Mouse (Mus musculus): Measurements from ENCODE around the gene Zfp273.
A peak's percentile ranks its signal among the peaks of the same experiment; 100 is the strongest.
"Not testable (repeated sequence)": the region's sequence is repeated elsewhere in the genome, so short reads cannot be mapped to it uniquely, and the experiment has no call there.

Zfp273 gene

GRCm38 (mm10) chr13:67813710-67814660 is at the start of gene Zfp273:
Zfp273 (plus strand) TSS chr13:67813740.
- DNase-seq, result peak; percentile 78 to 86

GRCm38 (mm10) chr13:67779265-67780221 is 34.0 kb upstream of the Zfp273 start, which contains the start of gene Zfp493:
Zfp493 (plus strand) TSS chr13:67779693.
- DNase-seq, result peak; percentile 56 to 75

- DNase-seq, result no peak
Observed at GRCm38 (mm10) chr13:67791921-67792455, 21.6 kb upstream of the Zfp273 start.

GRCm38 (mm10) chr13:67798618-67799017 is 14.9 kb upstream of the Zfp273 start:
- no peak for DNase-seq

GRCm38 (mm10) chr13:67799151-67799550 is 14.4 kb upstream of the Zfp273 start:
- DNase-seq, result not testable (repeated sequence)

- DNase-seq, result no peak
Observed at GRCm38 (mm10) chr13:67811651-67812210, 1.8 kb upstream of the Zfp273 start.

GRCm38 (mm10) chr13:67812961-67813709 is 405 bp upstream of the Zfp273 start:
- peak in 1 of 2 experiments; percentile 4 for DNase-seq

- DNase-seq, result no peak
Observed at GRCm38 (mm10) chr13:67818636-67819035, 5.1 kb downstream of the Zfp273 start.

- DNase-seq, result peak; percentile 38 to 59
Observed at GRCm38 (mm10) chr13:67830911-67831336, 17.4 kb downstream of the Zfp273 start, which contains the start of gene Gm10037. Gm10037 (plus strand) TSS chr13:67831106.

- DNase-seq, result not testable (repeated sequence)
Observed at GRCm38 (mm10) chr13:67833137-67833536, 19.6 kb downstream of the Zfp273 start.

GRCm38 (mm10) chr13:67843775-67844118 is 30.2 kb downstream of the Zfp273 start:
- DNase-seq, result no peak

- peak; percentile 25 to 46 for DNase-seq
Observed at GRCm38 (mm10) chr13:67844119-67844852, 30.7 kb downstream of the Zfp273 start.

GRCm38 (mm10) chr13:67844853-67845194 is 31.3 kb downstream of the Zfp273 start:
- DNase-seq, result no peak

GRCm38 (mm10) chr13:67850361-67850760 is 36.8 kb downstream of the Zfp273 start:
- DNase-seq, result no peak

GRCm38 (mm10) chr13:67853130-67853529 is 39.6 kb downstream of the Zfp273 start:
- DNase-seq, result no peak

- no peak for DNase-seq
Observed at GRCm38 (mm10) chr13:67853983-67854382, 40.4 kb downstream of the Zfp273 start.

GRCm38 (mm10) chr13:67857317-67857716 is 43.8 kb downstream of the Zfp273 start:
- no peak for DNase-seq

- DNase-seq, result no peak
Observed at GRCm38 (mm10) chr13:67862508-67862907, 49.0 kb downstream of the Zfp273 start.

GRCm38 (mm10) chr13:67863026-67863425 is 49.5 kb downstream of the Zfp273 start, which contains the start of gene BC048507:
BC048507 (plus strand) TSS chr13:67863326.
- DNase-seq, result no peak

- no peak for DNase-seq
Observed at GRCm38 (mm10) chr13:67864764-67865350, 51.3 kb downstream of the Zfp273 start.
